Mouse (Mus musculus) Patski (cell line): ENCODE data around the gene Cyb561d1. TPM values are rescaled to one million over a fixed set of nuclear protein-coding genes. Genes with fewer than 3 reads are reported as not detected.

Source experiments
- ATAC-seq: fragments of 100-300 bp; one replicate; pipeline ENCODE4 v1.8.0; 2021
- CTCF ChIA-PET: fragments of 350-600 bp; sonication (Branson Sonifier 250); formaldehyde crosslinking; loops from one replicate; lab custom pipeline; 2022; ENCODE audit warnings: inconsistent platforms; lab: Charles Lee
- POLR2A ChIA-PET: fragments of 350-600 bp; sonication (Branson Sonifier 250); formaldehyde crosslinking; loops from one replicate; lab custom pipeline; 2022; ENCODE audit warnings: antibody characterized with exemption, inconsistent platforms; lab: Charles Lee
- DNase-seq: peaks from one replicate; pipeline ENCODE4 v3.0.0-alpha.2; 2011; ENCODE audit warnings: low read depth, low spot score
- H3K27me3 ChIP-seq: fragments of 371-371 bp; one replicate; pipeline ENCODE4 v1.5.1; 2021
- CTCF ChIP-seq: fragments of 100-300 bp; IDR thresholded peaks from one replicate; pipeline ENCODE4 v1.5.1; 2021
- in situ Hi-C: fragments of 300-500 bp; cut with MboI; formaldehyde crosslinking; loops from 3 replicates; pipeline ENCODE4 v1.11.1; 2018; ENCODE audit warnings: low pct_unique_long_range_greater_than_20kb, mixed read lengths
- polyA plus RNA-seq: library from polyadenylated mRNA; unstranded; gene quantifications from one replicate; pipeline ENCODE4 v1.2.3, GENCODE M21; 2021

Cyb561d1 gene
- polyA plus RNA-seq, 1 experiment from 2014 or later, result 9.2 TPM

GRCm38 (mm10) chr3:108189897-108190296 lies 11.1 kb downstream of the Cyb561d1 start:
- in situ Hi-C loops, result no loop called here
- ChIA-PET CTCF (interaction anchor here (0.9 to 4.4 kb wide), 5 partner anchors 8 to 25 kb away, joined by 3 to 32 read pairs (median 3); partner anchors contain the start of gene Cyb561d1), POLR2A (interaction anchor here (1.0 kb wide), 1 partner anchor 9 kb away, joined by 3 read pairs; no protein-coding TSS in a partner anchor)
- TF ChIP-seq CTCF, result no peak
- ATAC-seq (no peak), DNase-seq (no peak)
- peaks cover 5% of the 10 kb centered on the region for H3K27me3 ChIP-seq

GRCm38 (mm10) chr3:108188716-108189490 lies 12.1 kb downstream of the Cyb561d1 start:
- CTCF ChIA-PET, result interaction anchor here (0.8 to 9.1 kb wide), 4 partner anchors 11 to 24 kb away, joined by 3 to 85 read pairs (median 8); partner anchors contain the start of gene Cyb561d1
- H3K27me3 ChIP-seq, result peaks cover 8% of the 10 kb centered on the region
- no peak for TF ChIP-seq CTCF
- ATAC-seq, result no peak
- in situ Hi-C loops, result no loop called here
- POLR2A ChIA-PET, result interaction anchor here (1.0 to 1.1 kb wide), 2 partner anchors 10 to 13 kb away, joined by 3 to 5 read pairs; no protein-coding TSS in a partner anchor
- DNase-seq, result no peak

DNA sequence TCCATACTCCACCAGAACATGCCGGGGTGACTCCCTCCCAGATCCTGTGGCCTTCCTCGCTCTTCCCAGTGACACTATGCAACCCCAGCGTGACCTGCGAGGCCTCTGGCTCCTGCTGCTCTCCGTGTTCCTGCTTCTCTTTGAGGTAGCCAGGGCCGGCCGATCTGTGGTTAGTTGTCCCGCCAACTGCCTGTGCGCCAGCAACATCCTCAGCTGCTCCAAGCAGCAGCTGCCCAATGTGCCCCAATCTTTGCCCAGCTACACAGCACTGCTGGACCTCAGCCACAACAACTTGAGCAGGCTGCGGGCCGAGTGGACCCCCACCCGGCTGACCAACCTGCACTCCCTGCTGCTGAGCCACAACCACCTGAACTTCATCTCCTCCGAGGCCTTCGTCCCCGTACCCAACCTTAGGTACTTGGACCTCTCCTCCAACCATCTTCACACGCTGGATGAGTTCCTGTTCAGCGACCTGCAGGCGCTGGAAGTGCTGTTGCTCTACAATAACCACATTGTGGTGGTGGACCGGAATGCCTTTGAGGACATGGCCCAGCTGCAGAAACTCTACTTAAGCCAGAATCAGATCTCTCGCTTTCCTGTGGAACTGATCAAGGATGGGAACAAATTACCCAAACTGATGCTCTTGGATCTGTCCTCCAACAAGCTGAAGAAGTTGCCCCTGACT lies 13.8 kb downstream of the Cyb561d1 start:
- ATAC-seq (no peak), DNase-seq (no peak)
- ChIA-PET POLR2A (interaction anchor here (1.0 to 2.4 kb wide), 3 partner anchors 13 to 23 kb away, joined by 4 to 10 read pairs (median 6); partner anchors contain the start of gene Cyb561d1), CTCF (interaction anchor here (1.0 to 9.1 kb wide), 3 partner anchors 14 to 22 kb away, joined by 4 to 85 read pairs (median 12); partner anchors contain the start of gene Cyb561d1)
- in situ Hi-C loops, result no loop called here
- TF ChIP-seq CTCF, result no peak
- peaks cover 13% of the 10 kb centered on the region for H3K27me3 ChIP-seq

DNA sequence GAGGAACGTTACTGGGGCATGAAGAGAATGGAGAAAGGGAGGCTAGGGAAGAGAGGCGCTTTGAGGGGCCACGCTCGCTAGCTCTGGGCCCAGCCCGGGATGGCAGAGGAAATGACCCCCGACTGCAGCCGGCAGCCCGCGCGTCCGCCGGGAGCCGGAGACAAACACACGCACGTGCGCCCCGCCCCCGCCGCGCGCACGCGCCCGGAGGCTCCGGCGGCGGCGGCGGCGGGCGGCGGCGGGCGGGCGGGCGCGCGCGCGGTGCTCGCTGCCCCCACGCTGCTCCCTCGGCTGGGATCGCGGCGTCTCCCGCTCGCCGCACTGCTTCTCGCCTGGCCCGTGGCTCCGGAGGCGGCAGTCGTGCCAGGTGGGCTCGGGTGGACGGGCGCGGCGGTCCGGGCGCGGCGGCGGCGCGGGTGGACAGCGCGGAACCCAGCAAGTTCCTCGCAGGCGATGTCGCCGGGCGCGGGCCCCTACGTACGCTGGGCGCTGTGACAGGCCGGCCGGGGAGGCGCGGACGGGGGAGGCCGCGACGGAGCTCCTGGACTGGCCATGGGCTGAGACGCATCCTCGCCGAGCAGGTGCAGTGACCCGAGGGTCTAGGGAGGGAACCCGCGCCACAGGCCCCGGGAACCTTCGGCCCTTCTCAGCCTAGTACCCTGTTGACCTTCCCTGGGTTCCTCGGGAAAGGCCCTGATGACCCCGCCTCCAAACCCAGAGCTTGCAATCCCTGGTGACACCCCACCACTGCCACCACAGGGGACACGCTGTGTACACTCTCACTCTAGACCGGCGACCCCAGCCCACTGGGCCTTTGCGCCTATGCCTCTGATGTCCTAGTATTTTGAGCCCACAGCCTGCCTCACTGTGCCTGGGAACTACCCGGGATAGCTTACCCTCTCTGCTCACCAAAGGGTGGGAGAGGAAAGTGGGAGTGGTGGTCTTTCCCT lies 14.6 kb downstream of the Cyb561d1 start, which contains the start of gene Amigo1:
Amigo1 (plus strand) TSS at position 238 of the 950 bp plus-strand sequence.
- in situ Hi-C loops, result no loop called here
- peaks cover 13% of the 10 kb centered on the region for H3K27me3 ChIP-seq
- peak; percentile 28 for ATAC-seq
- no peak for TF ChIP-seq CTCF
- no peak for DNase-seq
- ChIA-PET CTCF (interaction anchor here (1.0 to 9.1 kb wide), 3 partner anchors 13 to 22 kb away, joined by 4 to 85 read pairs (median 17); partner anchors contain the start of gene Cyb561d1), POLR2A (interaction anchor here (0.6 to 2.4 kb wide), 8 partner anchors 8 to 303 kb away, joined by 3 to 10 read pairs (median 4); partner anchors contain the start of gene Cyb561d1)

GRCm38 (mm10) chr3:108185460-108186097 lies 15.4 kb downstream of the Cyb561d1 start:
- DNase-seq, result no peak
- POLR2A ChIA-PET, result interaction anchor here (0.6 to 2.4 kb wide), 9 partner anchors 9 to 28 kb away, joined by 3 to 10 read pairs (median 4); partner anchors contain the start of gene Cyb561d1
- ATAC-seq, result no peak
- no peak for TF ChIP-seq CTCF
- CTCF ChIA-PET, result interaction anchor here (1.3 to 9.1 kb wide), 3 partner anchors 16 to 38 kb away, joined by 4 to 85 read pairs (median 17); partner anchors contain the start of gene Cyb561d1
- in situ Hi-C loops, result no loop called here
- H3K27me3 ChIP-seq, result peaks cover 13% of the 10 kb centered on the region

GRCm38 (mm10) chr3:108184742-108185141 lies 16.3 kb downstream of the Cyb561d1 start:
- CTCF ChIA-PET, result interaction anchor here (1.3 to 9.1 kb wide), 5 partner anchors 12 to 37 kb away, joined by 3 to 85 read pairs (median 4); partner anchors contain the start of gene Cyb561d1
- no peak for ATAC-seq
- TF ChIP-seq CTCF, result no peak
- POLR2A ChIA-PET, result interaction anchor here (0.7 to 1.5 kb wide), 3 partner anchors 10 to 292 kb away, joined by 3 to 4 read pairs (median 4); no protein-coding TSS in a partner anchor
- in situ Hi-C loops, result no loop called here
- peaks cover 13% of the 10 kb centered on the region for H3K27me3 ChIP-seq
- no peak for DNase-seq

GRCm38 (mm10) chr3:108180514-108180913 lies 20.5 kb downstream of the Cyb561d1 start:
- no peak for TF ChIP-seq CTCF
- DNase-seq (no peak), ATAC-seq (no peak)
- ChIA-PET CTCF (interaction anchor here (1.0 to 9.1 kb wide), 4 partner anchors 12 to 33 kb away, joined by 4 to 85 read pairs (median 5); partner anchors contain the start of gene Cyb561d1), POLR2A (interaction anchor here (1.0 kb wide), 1 partner anchor 35 kb away, joined by 5 read pairs; no protein-coding TSS in a partner anchor)
- H3K27me3 ChIP-seq, result peaks cover 16% of the 10 kb centered on the region
- in situ Hi-C loops, result no loop called here
